Comparison of ENCODE assay signal across 8 mouse cellular contexts in the genomic region with DNA sequence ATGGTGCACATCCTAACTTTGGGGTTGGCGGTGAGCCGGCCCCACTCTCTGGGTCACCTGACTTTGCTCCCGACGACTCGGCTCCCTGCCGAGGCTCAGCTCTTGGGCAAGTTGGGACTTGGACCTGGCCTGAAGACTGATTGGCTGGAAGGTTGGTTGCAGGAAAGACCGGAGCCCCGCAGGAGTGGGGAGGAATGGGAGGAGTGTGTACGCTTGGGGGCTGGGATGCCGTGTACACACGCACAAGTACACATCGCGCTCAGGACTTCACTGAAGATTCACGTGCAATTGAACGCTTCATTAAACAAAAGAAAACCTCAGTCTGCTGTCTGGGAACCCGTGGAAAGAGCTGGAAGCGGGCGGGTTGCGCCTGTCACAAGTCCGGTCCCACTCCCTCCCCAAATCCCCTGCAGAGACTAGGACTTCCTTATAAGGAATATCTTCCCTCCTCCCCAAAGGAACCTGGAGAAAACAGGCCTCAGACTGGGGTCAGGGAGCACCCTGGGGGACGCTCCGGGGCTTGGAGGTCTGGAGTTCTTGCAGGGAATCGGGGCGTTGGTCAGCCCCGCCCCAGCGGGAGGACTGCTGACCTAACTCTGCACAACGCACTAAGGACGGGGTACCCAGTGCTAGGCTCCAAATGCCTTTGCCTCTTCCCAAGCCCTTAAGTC. TPM values are rescaled to one million over a fixed set of nuclear protein-coding genes. Genes with fewer than 3 reads are reported as not detected.
DNase-seq lines count a peak whose midpoint lies in the region; ATAC-seq and TF ChIP-seq lines count a peak whose summit lies in the region.

No protein-coding gene starts in this region.

- H3K4me1 ChIP-seq in brown adipose tissue, adult 24 weeks (ENCODE audit: control insufficient read depth, insufficient read depth, insufficient read length, low read length), result peaks cover 19% of the 10 kb centered on the region
- peaks cover 25% of the 10 kb centered on the region for H3K4me1 ChIP-seq in hindbrain, embryonic 12.5 days
- peaks cover 39% of the 10 kb centered on the region for H3K4me1 ChIP-seq in limb, embryonic 15.5 days
- peaks cover 5% of the 10 kb centered on the region for H3K4me1 ChIP-seq in midbrain, postnatal 0 days (ENCODE audit: insufficient read depth, low read length)

- no peak for TF ChIP-seq CTCF in midbrain, postnatal 0 days (IDR thresholded peaks at IDR 0.05)

- 2% methylated on average over 28 of the region's 28 CpGs for WGBS in hindbrain, embryonic 12.5 days
- 3% methylated on average over 28 of the region's 28 CpGs for WGBS in limb, embryonic 15.5 days
- WGBS in midbrain, postnatal 0 days, result 2% methylated on average over 27 of the region's 28 CpGs

- H3K4me2 ChIP-seq in hindbrain, embryonic 12.5 days (replicated peaks), result peak overlapping the region; percentile 53
- peak overlapping the region; percentile 76 for H3K4me2 ChIP-seq in limb, embryonic 15.5 days
- H3K4me2 ChIP-seq in midbrain, postnatal 0 days (ENCODE audit: low read depth, low read length, poor library complexity, severe bottlenecking), result peak overlapping the region; percentile 52

- peak overlapping the region; percentile 35; the same call in 1 of the 2 replicates for H3K9ac ChIP-seq in hindbrain, embryonic 12.5 days
- H3K9ac ChIP-seq in limb, embryonic 15.5 days, result peak overlapping the region; percentile 18; the same call in 1 of the 2 replicates
- H3K9ac ChIP-seq in midbrain, postnatal 0 days (replicated peaks; ENCODE audit: low read length, poor library complexity, severe bottlenecking), result 0 out of 2 replicates have a peak overlapping the region, but pooled peaks have one; percentile 13

- peak overlapping the region; percentile 60 for H3K27ac ChIP-seq in brown adipose tissue, adult 24 weeks (replicated peaks; ENCODE audit: low read depth, low read length)
- no peak overlapping the region for H3K27ac ChIP-seq in hindbrain, embryonic 12.5 days
- peak overlapping the region; percentile 72 for H3K27ac ChIP-seq in limb, embryonic 15.5 days
- no peak overlapping the region for H3K27ac ChIP-seq in midbrain, postnatal 0 days (ENCODE audit: low read depth, low read length)

- peak overlapping the region; percentile 40 for H3K4me3 ChIP-seq in brown adipose tissue, adult 24 weeks (ENCODE audit: insufficient read depth, low read depth, low read length)
- H3K4me3 ChIP-seq in hindbrain, embryonic 12.5 days, result peak overlapping the region; percentile 26
- peak overlapping the region; percentile 39 for H3K4me3 ChIP-seq in limb, embryonic 15.5 days
- H3K4me3 ChIP-seq in midbrain, postnatal 0 days (ENCODE audit: low read depth, low read length), result peak overlapping the region; percentile 25

- no peak for ATAC-seq in hindbrain, embryonic 12.5 days (ENCODE audit: low FRiP score)
- no peak for ATAC-seq in limb, embryonic 15.5 days (ENCODE audit: insufficient number of reproducible peaks, low FRiP score, low TSS enrichment, low read depth)
- ATAC-seq in midbrain, postnatal 0 days (ENCODE audit: low FRiP score), result no peak

- no peaks in the 10 kb centered on the region for H3K9me3 ChIP-seq in hindbrain, embryonic 12.5 days (replicated peaks)
- no peaks in the 10 kb centered on the region for H3K9me3 ChIP-seq in limb, embryonic 15.5 days
- no peaks in the 10 kb centered on the region for H3K9me3 ChIP-seq in midbrain, postnatal 0 days (ENCODE audit: low read length)

- H3K27me3 ChIP-seq in hindbrain, embryonic 12.5 days, result peaks cover 37% of the 10 kb centered on the region
- no peaks in the 10 kb centered on the region; the same call in 1 of the 2 replicates for H3K27me3 ChIP-seq in limb, embryonic 15.5 days
- H3K27me3 ChIP-seq in midbrain, postnatal 0 days (ENCODE audit: insufficient read depth, low read length), result peaks cover 13% of the 10 kb centered on the region; the same call in 1 of the 2 replicates

- H3K36me3 ChIP-seq in hindbrain, embryonic 12.5 days, result no peaks in the 10 kb centered on the region
- no peaks in the 10 kb centered on the region for H3K36me3 ChIP-seq in limb, embryonic 15.5 days
- no peaks in the 10 kb centered on the region for H3K36me3 ChIP-seq in midbrain, postnatal 0 days (ENCODE audit: insufficient read depth, low read length)

- DNase-seq in R1 (ENCODE audit: low read depth, low spot score), result peak; percentile 95
- peak; percentile 71 for DNase-seq in forelimb bud, embryonic 11.5 days (ENCODE audit: low read depth, low spot score)
- no peak for DNase-seq in midbrain, postnatal 0 days (ENCODE audit: low spot score)
- DNase-seq in frontal cortex, postnatal 36 days (ENCODE audit: low spot score in 2 of 2), result no peak
- DNase-seq in left cerebral cortex, adult 18-20 months (ENCODE audit: low spot score in 2 of 2), result no peak

RNA-seq across cellular contexts. Expression of gene Hexim1, which starts 4.0 kb away (rescaled TPM):
- 36.0 and 40.8 TPM in 2 replicates for polyA plus RNA-seq in brown adipose tissue, adult 24 weeks (2012; ENCODE audit: insufficient read depth, insufficient read length, missing spikeins)
- 3.8 and 4.0 TPM in 2 replicates for polyA plus RNA-seq in hindbrain, embryonic 12.5 days (2016; fragmentation: Nextera tagmentation; extraction: Ambion mirVana)
- 5.0 and 5.8 TPM in 2 replicates for polyA plus RNA-seq in limb, embryonic 15.5 days (2015; fragmentation: Nextera tagmentation; extraction: Ambion mirVana)
- total RNA-seq in midbrain, postnatal 0 days (2014; rRNA removed), result 15.5 and 19.1 TPM in 2 replicates
- polyA plus RNA-seq in midbrain, postnatal 0 days (2015; fragmentation: Nextera tagmentation; extraction: Ambion mirVana), result 3.2 and 4.5 TPM in 2 replicates
- total RNA-seq in left cerebral cortex, adult 18-20 months (2021), result 10 to 100 TPM; 42.6 to 52.8 TPM

RNA-seq across cellular contexts. Expression of gene Acbd4, which starts 10.5 kb away (rescaled TPM):
- polyA plus RNA-seq in brown adipose tissue, adult 24 weeks (2012; ENCODE audit: insufficient read depth, insufficient read length, missing spikeins), result 95.3 and 183 TPM in 2 replicates
- 7.0 and 8.3 TPM in 2 replicates for polyA plus RNA-seq in hindbrain, embryonic 12.5 days (2016; fragmentation: Nextera tagmentation; extraction: Ambion mirVana)
- polyA plus RNA-seq in limb, embryonic 15.5 days (2015; fragmentation: Nextera tagmentation; extraction: Ambion mirVana), result 27.8 and 34.6 TPM in 2 replicates
- 21.8 and 22.9 TPM in 2 replicates for total RNA-seq in midbrain, postnatal 0 days (2014; rRNA removed)
- polyA plus RNA-seq in midbrain, postnatal 0 days (2015; fragmentation: Nextera tagmentation; extraction: Ambion mirVana), result 17.5 and 21.8 TPM in 2 replicates
- 10 to 100 TPM; 85.2 to 90.4 TPM for total RNA-seq in left cerebral cortex, adult 18-20 months (2021)

RNA-seq across cellular contexts. Expression of gene Plcd3, which starts 10.6 kb away (rescaled TPM):
- polyA plus RNA-seq in brown adipose tissue, adult 24 weeks (2012; ENCODE audit: insufficient read depth, insufficient read length, missing spikeins), result 6.1 and 6.2 TPM in 2 replicates
- 1.6 and 1.7 TPM in 2 replicates for polyA plus RNA-seq in hindbrain, embryonic 12.5 days (2016; fragmentation: Nextera tagmentation; extraction: Ambion mirVana)
- 6.5 and 7.6 TPM in 2 replicates for polyA plus RNA-seq in limb, embryonic 15.5 days (2015; fragmentation: Nextera tagmentation; extraction: Ambion mirVana)
- 9.4 and 9.7 TPM in 2 replicates for total RNA-seq in midbrain, postnatal 0 days (2014; rRNA removed)
- 4.7 and 4.9 TPM in 2 replicates for polyA plus RNA-seq in midbrain, postnatal 0 days (2015; fragmentation: Nextera tagmentation; extraction: Ambion mirVana)
- total RNA-seq in left cerebral cortex, adult 18-20 months (2021), result 10 to 100 TPM; 20.4 to 21.7 TPM

RNA-seq across cellular contexts. Expression of gene Hexim2, which starts 20.2 kb away (rescaled TPM):
- polyA plus RNA-seq in brown adipose tissue, adult 24 weeks (2012; ENCODE audit: insufficient read depth, insufficient read length, missing spikeins), result 3.2 and 4.2 TPM in 2 replicates
- 12.0 and 12.9 TPM in 2 replicates for polyA plus RNA-seq in hindbrain, embryonic 12.5 days (2016; fragmentation: Nextera tagmentation; extraction: Ambion mirVana)
- polyA plus RNA-seq in limb, embryonic 15.5 days (2015; fragmentation: Nextera tagmentation; extraction: Ambion mirVana), result 11.7 and 12.2 TPM in 2 replicates
- 46.3 and 57.8 TPM in 2 replicates for total RNA-seq in midbrain, postnatal 0 days (2014; rRNA removed)
- polyA plus RNA-seq in midbrain, postnatal 0 days (2015; fragmentation: Nextera tagmentation; extraction: Ambion mirVana), result 38.0 and 40.5 TPM in 2 replicates
- 10 to 100 TPM; 16.1 to 16.2 TPM for total RNA-seq in left cerebral cortex, adult 18-20 months (2021)

RNA-seq across cellular contexts. Expression of gene Fmnl1, which starts 58.9 kb away (rescaled TPM):
- 2.8 and 3.8 TPM in 2 replicates for polyA plus RNA-seq in brown adipose tissue, adult 24 weeks (2012; ENCODE audit: insufficient read depth, insufficient read length, missing spikeins)
- 1.4 and 1.6 TPM in 2 replicates for polyA plus RNA-seq in hindbrain, embryonic 12.5 days (2016; fragmentation: Nextera tagmentation; extraction: Ambion mirVana)
- polyA plus RNA-seq in limb, embryonic 15.5 days (2015; fragmentation: Nextera tagmentation; extraction: Ambion mirVana), result 2.4 and 3.0 TPM in 2 replicates
- 12.0 and 14.3 TPM in 2 replicates for total RNA-seq in midbrain, postnatal 0 days (2014; rRNA removed)
- polyA plus RNA-seq in midbrain, postnatal 0 days (2015; fragmentation: Nextera tagmentation; extraction: Ambion mirVana), result 7.3 and 9.5 TPM in 2 replicates
- 100 to 1,000 TPM; 169 to 206 TPM for total RNA-seq in left cerebral cortex, adult 18-20 months (2021)

Comparison
In these comparisons a context has a peak if more than half of its experiments do, and no peak if none do; other contexts are left out.
1. DNase-seq: peak in R1 (single experiment) and forelimb bud, embryonic 11.5 days (single experiment); none in midbrain, postnatal 0 days (single experiment), frontal cortex, postnatal 36 days (0 of 2) and left cerebral cortex, adult 18-20 months (0 of 2).
2. H3K27ac ChIP-seq: peak in brown adipose tissue, adult 24 weeks (single experiment) and limb, embryonic 15.5 days (single experiment); none in hindbrain, embryonic 12.5 days (single experiment) and midbrain, postnatal 0 days (single experiment).
3. Peak in every context shown above with its lines, with median percentiles within 50 percentile points of each other: H3K4me3 ChIP-seq, H3K4me2 ChIP-seq and H3K9ac ChIP-seq.